Mouse (Mus musculus): ENCODE results near the gene Ifi213.

DNA sequence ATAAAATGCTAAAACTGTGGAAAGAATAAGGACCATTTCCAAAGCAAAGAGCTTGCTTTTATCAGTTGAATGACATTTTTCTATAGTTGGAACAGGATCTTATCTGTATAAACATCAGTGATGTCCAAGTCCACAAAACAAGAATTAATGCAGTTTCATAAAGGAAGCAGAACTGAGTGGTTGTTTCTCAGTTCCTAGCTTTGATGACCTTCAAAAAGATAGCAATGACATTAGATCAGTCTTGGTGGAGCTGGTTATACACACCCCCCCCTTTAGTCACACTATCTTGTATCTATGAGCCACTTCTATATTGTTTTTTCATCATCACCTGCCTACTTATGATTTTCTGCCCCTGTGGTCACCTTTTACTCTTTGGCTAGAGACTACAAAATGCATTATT is 77.6 kb downstream of the Ifi213 start:
- TF ChIP-seq CTCF (IDR thresholded peaks at IDR 0.05; ENCODE audit: extremely low read depth, insufficient read length, insufficient replicate concordance, low read depth, low read length) (no peak), POLR2A (IDR thresholded peaks at IDR 0.05; ENCODE audit: low read depth, low read length) (no peak)

Measured in small intestine, adult 2 months (tissue).